ENCODE assay signal across 14 mouse cellular contexts in the genomic region with DNA sequence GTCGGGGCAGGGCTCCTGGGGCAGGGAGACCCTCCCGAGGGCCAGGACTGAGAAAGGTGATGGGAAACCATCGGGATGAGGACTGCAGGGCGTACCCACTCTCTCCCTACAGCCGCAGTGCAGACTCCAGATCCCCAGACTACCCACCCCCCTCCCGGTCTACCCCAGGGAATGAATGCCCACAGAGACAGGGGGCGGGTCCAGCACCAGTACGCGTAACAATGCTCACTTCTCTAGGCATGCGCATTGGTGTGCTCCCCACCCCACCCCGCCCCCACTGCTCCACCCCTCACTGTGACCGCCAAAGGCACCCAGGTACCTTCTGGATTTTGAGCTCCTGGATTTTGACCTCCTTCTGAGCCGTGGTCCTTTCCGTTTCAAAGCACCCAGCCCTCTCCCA. TPM values are rescaled to one million over a fixed set of nuclear protein-coding genes. Genes with fewer than 3 reads are reported as not detected.
DNase-seq lines count a peak whose midpoint lies in the region; ATAC-seq and TF ChIP-seq lines count a peak whose summit lies in the region.
"Had no signal": no experiment of that assay in that cellular context is flagged by ENCODE, and none has a peak within 500 bp of the region (broad histone marks: within the 10 kb centered on the region; RNA-seq: fewer than 3 reads in every experiment).

No protein-coding gene starts in this region.

- H3K4me1 ChIP-seq in ES-Bruce4 (ENCODE audit: control insufficient read depth, insufficient read depth, low read length) = peaks cover 3% of the 10 kb centered on the region
- no peaks in the 10 kb centered on the region; the same call in none of the 2 replicates for H3K4me1 ChIP-seq in hindbrain, embryonic 11.5 days (replicated peaks; ENCODE audit: control insufficient read depth, insufficient read depth, low read length)
- H3K4me1 ChIP-seq in midbrain, embryonic 14.5 days (ENCODE audit: control insufficient read depth, insufficient read depth, low read length) = peaks cover 16% of the 10 kb centered on the region

- H3K36me3 ChIP-seq in ES-Bruce4 (ENCODE audit: control insufficient read depth, insufficient read depth, low read length, poor library complexity, severe bottlenecking) = peaks cover 29% of the 10 kb centered on the region
- peaks cover 4% of the 10 kb centered on the region for H3K36me3 ChIP-seq in hindbrain, embryonic 11.5 days (ENCODE audit: control insufficient read depth, insufficient read depth, low read length)
- H3K36me3 ChIP-seq in midbrain, embryonic 14.5 days (ENCODE audit: control insufficient read depth, insufficient read depth, low read length) = 0 out of 2 replicates have a peak, but pooled peaks cover 2% of the 10 kb centered on the region

- TF ChIP-seq CTCF in ES-Bruce4 (IDR thresholded peaks at IDR 0.05; ENCODE audit: low read depth, low read length) = no peak
- TF ChIP-seq CTCF in brain, embryonic 14.5 days (IDR thresholded peaks at IDR 0.05; ENCODE audit: borderline replicate concordance, extremely low read depth, insufficient read depth, insufficient read length) = no peak

- DNase-seq in brain, embryonic 14.5 days (ENCODE audit: low read depth) = peak; percentile 56
- peak; percentile 14 for DNase-seq in hindbrain, embryonic 11.5 days (ENCODE audit: low spot score)
- peak; percentile 41 for DNase-seq in midbrain, embryonic 14.5 days
- DNase-seq in kidney, adult 8-10 months = no peak
- DNase-seq in cerebellum, adult 9-11 months = no peak
- no peak for DNase-seq in frontal cortex, postnatal 14 days (ENCODE audit: low spot score in 2 of 2)
- DNase-seq: cerebellum, postnatal 10 days; kidney, postnatal 25 days; lung, postnatal 36 days; spleen, adult 18-20 months; thymus, adult 18-20 months had no signal

- no peak for TF ChIP-seq EP300 in ES-Bruce4 (IDR thresholded peaks at IDR 0.05; ENCODE audit: insufficient read depth, low read depth, low read length)

- H3K27me3 ChIP-seq in ES-Bruce4 (ENCODE audit: control insufficient read depth, insufficient read depth, low read length, poor library complexity, severe bottlenecking) = no peaks in the 10 kb centered on the region
- H3K27me3 ChIP-seq in hindbrain, embryonic 11.5 days (ENCODE audit: control insufficient read depth, insufficient read depth, low read length) = no peaks in the 10 kb centered on the region
- no peaks in the 10 kb centered on the region for H3K27me3 ChIP-seq in midbrain, embryonic 14.5 days (ENCODE audit: control insufficient read depth, insufficient read depth, low read length)
- H3K27me3 ChIP-seq: embryonic facial prominence, embryonic 12.5 days had no signal

- no peak for ATAC-seq in hindbrain, embryonic 11.5 days (ENCODE audit: low FRiP score)
- ATAC-seq in midbrain, embryonic 14.5 days (ENCODE audit: low FRiP score, low TSS enrichment) = no peak
- ATAC-seq: intestine, postnatal 0 days had no signal

- WGBS in hindbrain, embryonic 11.5 days = 45% methylated on average over 14 of the region's 14 CpGs
- 42% methylated on average over 14 of the region's 14 CpGs for WGBS in midbrain, embryonic 14.5 days

- peak overlapping the region; percentile 52 for H3K4me3 ChIP-seq in ES-Bruce4 (ENCODE audit: low read depth, low read length)
- H3K4me3 ChIP-seq in hindbrain, embryonic 11.5 days (ENCODE audit: low read depth, low read length) = no peak overlapping the region
- H3K4me3 ChIP-seq in midbrain, embryonic 14.5 days (replicated peaks; ENCODE audit: low read depth, low read length) = peak overlapping the region; percentile 3; the same call in 1 of the 2 replicates
- H3K4me3 ChIP-seq: embryonic facial prominence, embryonic 12.5 days had no signal

- no peak overlapping the region for H3K4me2 ChIP-seq in hindbrain, embryonic 11.5 days (replicated peaks; ENCODE audit: low read depth, low read length)
- peak overlapping the region; percentile 36 for H3K4me2 ChIP-seq in midbrain, embryonic 14.5 days (ENCODE audit: low read length)

- no peak for TF ChIP-seq POLR2A in ES-Bruce4 (IDR thresholded peaks at IDR 0.05; ENCODE audit: insufficient read depth, low read length)
- no peak for TF ChIP-seq POLR2A in brain, embryonic 14.5 days (IDR thresholded peaks at IDR 0.05; ENCODE audit: borderline replicate concordance, extremely low read depth, insufficient read depth, insufficient read length, poor library complexity, severe bottlenecking)

- peak overlapping the region; percentile 4 for H3K9ac ChIP-seq in ES-Bruce4 (ENCODE audit: low read depth, poor library complexity, severe bottlenecking)
- no peak overlapping the region for H3K9ac ChIP-seq in hindbrain, embryonic 11.5 days (ENCODE audit: low read depth, low read length)
- H3K9ac ChIP-seq in midbrain, embryonic 14.5 days (replicated peaks; ENCODE audit: low read length) = no peak overlapping the region
- H3K9ac ChIP-seq: embryonic facial prominence, embryonic 12.5 days had no signal

- H3K27ac ChIP-seq in ES-Bruce4 (ENCODE audit: insufficient read depth, low read length) = 0 out of 2 replicates have a peak overlapping the region, but pooled peaks have one; percentile 30
- 0 out of 2 replicates have a peak overlapping the region, but pooled peaks have one; percentile 7 for H3K27ac ChIP-seq in hindbrain, embryonic 11.5 days (ENCODE audit: low read depth, low read length)
- H3K27ac ChIP-seq in midbrain, embryonic 14.5 days (replicated peaks; ENCODE audit: low read depth, low read length) = no peak overlapping the region
- H3K27ac ChIP-seq: embryonic facial prominence, embryonic 12.5 days had no signal

- no peaks in the 10 kb centered on the region for H3K9me3 ChIP-seq in ES-Bruce4 (replicated peaks; ENCODE audit: control insufficient read depth, insufficient read depth, low read length, poor library complexity, severe bottlenecking)
- no peaks in the 10 kb centered on the region for H3K9me3 ChIP-seq in hindbrain, embryonic 11.5 days (ENCODE audit: control insufficient read depth, low read length)
- H3K9me3 ChIP-seq in midbrain, embryonic 14.5 days (ENCODE audit: control insufficient read depth, low read length) = no peaks in the 10 kb centered on the region
- H3K9me3 ChIP-seq: embryonic facial prominence, embryonic 12.5 days had no signal

RNA-seq across cellular contexts. Expression of a gene that starts 3.4 kb away (rescaled TPM):
- polyA plus RNA-seq in ES-Bruce4 (2011; ENCODE audit: insufficient read depth, insufficient read length, low read depth, missing spikeins) = 44.0 and 55.6 TPM in 2 replicates
- 35.9 and 55.8 TPM in 2 replicates for polyA plus RNA-seq in brain, embryonic 14.5 days (2012; rRNA removed)
- 98.3 and 107 TPM in 2 replicates for polyA plus RNA-seq in hindbrain, embryonic 11.5 days (2014; fragmentation: Nextera tagmentation; extraction: Ambion mirVana)
- polyA plus RNA-seq in midbrain, embryonic 14.5 days (2014; fragmentation: Nextera tagmentation; extraction: Ambion mirVana) = 14.8 and 15.8 TPM in 2 replicates

RNA-seq across cellular contexts. Expression of a gene that starts 10.5 kb away (rescaled TPM):
- polyA plus RNA-seq in ES-Bruce4 (2011; ENCODE audit: insufficient read depth, insufficient read length, low read depth, missing spikeins) = 128 and 139 TPM in 2 replicates
- 134 and 157 TPM in 2 replicates for polyA plus RNA-seq in brain, embryonic 14.5 days (2012; rRNA removed)
- 149 and 154 TPM in 2 replicates for polyA plus RNA-seq in hindbrain, embryonic 11.5 days (2014; fragmentation: Nextera tagmentation; extraction: Ambion mirVana)
- 142 and 145 TPM in 2 replicates for polyA plus RNA-seq in midbrain, embryonic 14.5 days (2014; fragmentation: Nextera tagmentation; extraction: Ambion mirVana)

RNA-seq across cellular contexts. Expression of a gene that starts 10.6 kb away (rescaled TPM):
- polyA plus RNA-seq in ES-Bruce4 (2011; ENCODE audit: insufficient read depth, insufficient read length, low read depth, missing spikeins) = 21.0 and 26.1 TPM in 2 replicates
- polyA plus RNA-seq in brain, embryonic 14.5 days (2012; rRNA removed) = 20.2 and 23.4 TPM in 2 replicates
- 67.1 and 70.9 TPM in 2 replicates for polyA plus RNA-seq in hindbrain, embryonic 11.5 days (2014; fragmentation: Nextera tagmentation; extraction: Ambion mirVana)
- polyA plus RNA-seq in midbrain, embryonic 14.5 days (2014; fragmentation: Nextera tagmentation; extraction: Ambion mirVana) = 20.3 and 23.2 TPM in 2 replicates

RNA-seq across cellular contexts. Expression of a gene that starts 22.9 kb away (rescaled TPM):
- polyA plus RNA-seq in ES-Bruce4 (2011; ENCODE audit: insufficient read depth, insufficient read length, low read depth, missing spikeins) = 15.3 and 15.5 TPM in 2 replicates
- polyA plus RNA-seq in brain, embryonic 14.5 days (2012; rRNA removed) = 41.9 and 51.4 TPM in 2 replicates
- polyA plus RNA-seq in hindbrain, embryonic 11.5 days (2014; fragmentation: Nextera tagmentation; extraction: Ambion mirVana) = 11.4 and 11.9 TPM in 2 replicates
- 34.2 and 46.8 TPM in 2 replicates for polyA plus RNA-seq in midbrain, embryonic 14.5 days (2014; fragmentation: Nextera tagmentation; extraction: Ambion mirVana)

RNA-seq across cellular contexts. Expression of a gene that starts 25.5 kb away (rescaled TPM):
- 1.5 and 1.7 TPM in 2 replicates for polyA plus RNA-seq in ES-Bruce4 (2011; ENCODE audit: insufficient read depth, insufficient read length, low read depth, missing spikeins)
- polyA plus RNA-seq in brain, embryonic 14.5 days (2012; rRNA removed) = 5.4 and 6.2 TPM in 2 replicates
- polyA plus RNA-seq in hindbrain, embryonic 11.5 days (2014; fragmentation: Nextera tagmentation; extraction: Ambion mirVana) = 0.31 and 1.0 TPM in 2 replicates
- 2.0 and 2.7 TPM in 2 replicates for polyA plus RNA-seq in midbrain, embryonic 14.5 days (2014; fragmentation: Nextera tagmentation; extraction: Ambion mirVana)

Comparison
In these comparisons a context has a peak if more than half of its experiments do, and no peak if none do; other contexts are left out.
1. DNase-seq: peak in brain, embryonic 14.5 days (single experiment), hindbrain, embryonic 11.5 days (single experiment) and midbrain, embryonic 14.5 days (single experiment); none in kidney, adult 8-10 months (0 of 2), cerebellum, adult 9-11 months (single experiment) and frontal cortex, postnatal 14 days (0 of 2).